Mouse (Mus musculus) brain, embryonic 18.5 days (tissue): ENCODE measurements around the gene Olfr31.

Experiments used
- DNase-seq: peaks from one replicate; pipeline ENCODE4 v3.0.0-alpha.2; 2012; ENCODE audit warnings: low read depth, low spot score

The Olfr31 gene

DNA sequence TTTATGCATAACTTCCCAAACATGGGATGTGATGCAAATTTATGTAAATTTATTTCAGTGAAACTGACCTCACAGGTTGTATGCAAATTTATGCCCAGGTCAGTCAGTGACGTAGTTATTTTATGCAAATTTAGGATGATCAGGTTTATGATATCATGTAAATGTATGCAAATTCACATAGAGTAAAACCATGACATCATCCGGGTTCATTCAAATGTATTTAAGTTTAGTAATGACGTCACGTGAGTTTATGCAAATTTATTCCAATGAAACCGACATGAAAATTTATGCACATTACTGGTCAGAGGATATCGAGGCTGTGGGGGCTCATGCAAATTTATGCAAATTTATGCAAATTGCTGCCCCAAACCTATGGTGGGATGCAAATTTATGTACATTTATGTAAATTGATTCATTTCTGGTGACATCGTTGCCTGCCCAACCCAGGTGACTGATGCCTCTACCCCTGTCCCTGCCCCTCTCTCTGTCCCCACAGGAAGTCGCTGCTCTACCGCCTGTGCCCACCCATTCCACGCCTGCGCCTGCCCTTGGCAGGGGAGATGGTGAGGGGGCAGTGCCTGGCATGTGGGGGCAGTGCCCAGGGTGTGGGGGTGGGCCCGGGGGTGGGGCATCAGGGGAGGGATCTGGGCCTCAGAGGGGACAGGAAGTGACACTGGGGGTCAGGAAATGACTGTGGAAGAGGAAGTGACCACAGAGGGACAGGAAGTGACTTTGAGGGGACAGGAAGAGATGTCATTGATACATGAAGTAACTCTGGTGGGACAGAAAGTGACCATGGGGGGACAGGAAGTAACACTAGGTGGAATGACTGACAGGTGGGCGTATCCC is 32.1 kb downstream of the Olfr31 start:
- no peak for DNase-seq

DNA sequence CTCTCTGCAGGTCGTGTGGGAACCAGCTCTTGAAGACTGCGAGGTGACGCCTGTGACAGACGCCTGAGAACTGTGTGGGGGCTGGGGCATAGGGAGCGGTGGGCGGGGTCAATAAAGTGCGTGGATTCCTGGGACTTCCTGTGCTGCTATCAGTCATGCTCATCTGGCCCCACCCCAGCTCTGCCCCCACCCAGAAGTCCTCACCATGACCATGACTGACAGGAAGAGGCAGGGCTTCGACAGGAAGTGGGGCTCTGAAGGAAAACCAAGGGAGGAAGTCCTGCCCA is 32.7 kb downstream of the Olfr31 start:
- DNase-seq, result no peak
